Mouse (Mus musculus) CD4-positive, CD25-positive, alpha-beta regulatory T cell (primary cell): ENCODE measurements around the gene Gm11115. TPM values are rescaled to one million over a fixed set of nuclear protein-coding genes. Genes with fewer than 3 reads are reported as not detected.

Source experiments
- polyA plus RNA-seq: library from polyadenylated mRNA; unstranded; fragments of 100-300 nt; shearing (Covaris generic); gene quantifications from one replicate; pipeline ENCODE4 v1.2.1, GENCODE M21; 2017

Gm11115 gene
- not detected for polyA plus RNA-seq

DNA sequence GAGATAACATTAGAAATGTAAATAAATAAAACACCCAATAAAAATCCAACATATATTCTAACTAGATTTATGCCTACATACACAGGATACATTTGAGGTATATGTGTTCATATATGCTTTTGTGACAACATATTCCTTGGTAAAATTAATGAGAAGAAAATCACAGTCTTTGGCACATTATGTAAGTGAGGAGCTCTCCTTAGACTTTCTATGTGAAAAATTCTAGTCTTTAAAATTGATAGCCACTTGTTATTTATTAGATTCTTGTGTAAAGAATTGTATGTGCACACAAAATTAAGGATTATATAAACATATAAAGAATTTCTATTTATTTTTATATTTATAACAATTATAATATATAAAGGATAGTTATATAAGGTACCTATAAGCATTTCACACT lies at the start of gene Gm11115:
Gene Gm11115 (minus strand): TSS at position 101 of the 400 bp plus-strand sequence.

DNA sequence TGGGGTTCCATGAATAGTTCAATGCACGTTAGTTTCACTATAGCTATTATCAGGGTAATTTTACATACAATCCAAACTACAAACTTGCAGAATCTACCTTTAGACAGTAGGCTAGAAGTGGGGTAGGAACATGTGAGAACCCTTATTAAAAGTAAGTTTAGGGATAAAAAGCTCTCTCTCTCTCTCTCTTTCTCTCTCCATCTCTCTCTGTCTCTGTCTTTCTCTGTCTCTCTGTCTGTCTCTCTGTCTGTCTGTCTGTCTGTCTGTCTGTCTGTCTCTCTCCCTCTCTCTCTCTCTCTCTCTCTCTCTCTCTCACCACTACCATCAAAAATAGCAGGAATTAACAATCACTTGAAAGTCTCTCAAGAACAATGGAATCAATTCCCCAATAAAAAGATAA lies 42.5 kb downstream of the Gm11115 start, which contains the start of gene Gm11116:
Gene Gm11116 (minus strand): TSS at position 101 of the 400 bp plus-strand sequence.

Other genes with a start within 250 kb of the Gm11115 start
- gene Csn3, start 228.5 kb downstream of the Gm11115 start, polyA plus RNA-seq, result not detected
- gene 2310003L06Rik, start 184.6 kb downstream of the Gm11115 start, polyA plus RNA-seq, result 0.13 TPM
- not detected for gene Gm28434, start 184.6 kb downstream of the Gm11115 start, polyA plus RNA-seq
- not detected for gene Cabs1, start 174.7 kb downstream of the Gm11115 start, polyA plus RNA-seq
- gene Smr3a, start 151.6 kb downstream of the Gm11115 start, polyA plus RNA-seq, result 65.6 TPM
- not detected for gene Smr2, start 67.5 kb downstream of the Gm11115 start, polyA plus RNA-seq
- not detected for gene Gm11116, start 42.6 kb downstream of the Gm11115 start, polyA plus RNA-seq
- not detected for gene Gm7714, start 114.8 kb upstream of the Gm11115 start, polyA plus RNA-seq
- not detected for gene Prol1, start 163.2 kb upstream of the Gm11115 start, polyA plus RNA-seq
- gene Amtn, start 222.0 kb upstream of the Gm11115 start, polyA plus RNA-seq, result not detected